Mouse (Mus musculus) embryonic fibroblast, embryonic 13.5 days (primary cell): ENCODE data around the gene Gm17606.

Experiments
- CTCF ChIP-seq: IDR thresholded peaks from 2 replicates; pipeline ENCODE4 v1.5.1; 2011; ENCODE audit warnings: mild to moderate bottlenecking, control low read depth, low read length, moderate library complexity, borderline replicate concordance; ENCODE audit not compliant: insufficient read depth
- POLR2A ChIP-seq: IDR thresholded peaks from 2 replicates; pipeline ENCODE4 v1.6.1; 2011; ENCODE audit warnings: low read depth, mild to moderate bottlenecking, control low read depth, low read length, moderate library complexity

GRCm38 (mm10) chr14:54621133-54621532 is 19.6 kb upstream of the Gm17606 start, which contains the start of gene Psmb11:
- TF ChIP-seq POLR2A = no peak
- no peak for TF ChIP-seq CTCF
